Mouse (Mus musculus): Measurements from ENCODE around the gene Pax8. TPM values are rescaled to one million over a fixed set of nuclear protein-coding genes. Genes with fewer than 3 reads are reported as not detected.

The Pax8 gene
- total and polyA plus RNA-seq, 3 experiments = 0.17 to 0.60 TPM; not detected in 1

GRCm38 (mm10) chr2:24378747-24379450 is 96.5 kb downstream of the Pax8 start:
- no peak for DNase-seq (ENCODE audit: extremely low read depth)
- no peak overlapping the region for H3K27ac ChIP-seq (ENCODE audit: insufficient read depth, low read depth)
- in situ Hi-C loops (cut with MboI; ENCODE audit: low pct_ligation_motif_present, low pct_unique_long_range_greater_than_20kb, low sequenced_read_pairs) (no loop called here), dilution Hi-C loops (cut with MboI; ENCODE audit: extremely low pct_ligation_motif_present, extremely low pct_unique_long_range_greater_than_20kb, low sequenced_read_pairs) (no loop called here)
- peaks cover 0 to 6% of the 10 kb centered on the region in 2 experiments for H3K36me3 ChIP-seq (replicated peaks in 1 of 2; ENCODE audit: control insufficient read depth in 1 of 2, insufficient read depth in 1 of 2, low read length in 1 of 2)
- H3K9ac ChIP-seq (ENCODE audit: insufficient read depth, low read depth) = no peak overlapping the region
- peaks cover 11 to 19% of the 10 kb centered on the region in 2 experiments for H3K4me1 ChIP-seq (ENCODE audit: control insufficient read depth in 1 of 2, insufficient read depth in 2 of 2)
- no peak overlapping the region for H3K4me3 ChIP-seq (replicated peaks in 1 of 3; ENCODE audit: low read depth in 2 of 3, low read length in 2 of 3, poor library complexity in 1 of 3)
- no peaks in the 10 kb centered on the region for H3K9me3 ChIP-seq (replicated peaks; ENCODE audit: low read length)
- no peaks in the 10 kb centered on the region for H3K27me3 ChIP-seq (replicated peaks)
- H3K4me2 ChIP-seq (ENCODE audit: insufficient read depth, low read depth, poor library complexity, severe bottlenecking) = no peak overlapping the region
- TF ChIP-seq EP300 (IDR thresholded peaks at IDR 0.05; ENCODE audit: low read length) (no peak), ETS1 (conservative IDR thresholded peaks at IDR 0.05; ENCODE audit: low read depth, low read length) (no peak), MAZ (IDR thresholded peaks at IDR 0.05; ENCODE audit: low read depth, low read length) (no peak), IRF4 (IDR thresholded peaks at IDR 0.05; ENCODE audit: low read depth, low read length) (no peak), SMC3 (IDR thresholded peaks at IDR 0.05; ENCODE audit: low read depth, low read length) (no peak), USF1 (IDR thresholded peaks at IDR 0.05; ENCODE audit: low read depth, low read length) (no peak), KAT2A (IDR thresholded peaks at IDR 0.05; ENCODE audit: insufficient replicate concordance, low read length) (no peak), POLR2A (IDR thresholded peaks at IDR 0.05; ENCODE audit: low read depth, low read length) (no peak)
- H3K79me2 ChIP-seq (replicated peaks; ENCODE audit: control insufficient read depth, extremely low read depth, insufficient read depth, poor library complexity, severe bottlenecking) = no peaks in the 10 kb centered on the region

Other genes starting within 250 kb of the Pax8 start
- not detected in 2 replicates for gene Il1f5, start 198.6 kb downstream of the Pax8 start, total RNA-seq (2012; rRNA removed)
- not detected in 2 replicates for gene Il1f5, start 198.6 kb downstream of the Pax8 start, total RNA-seq (2014; rRNA removed)
- gene Il1f5, start 198.6 kb downstream of the Pax8 start, polyA plus RNA-seq (2012; ENCODE audit: insufficient read length, low read depth) = not detected in 2 replicates
- not detected in 2 replicates for gene Il1f10, start 184.4 kb downstream of the Pax8 start, total RNA-seq (2012; rRNA removed)
- not detected in 2 replicates for gene Il1f10, start 184.4 kb downstream of the Pax8 start, total RNA-seq (2014; rRNA removed)
- gene Il1f10, start 184.4 kb downstream of the Pax8 start, polyA plus RNA-seq (2012; ENCODE audit: insufficient read length, low read depth) = not detected in 2 replicates
- gene Il1rn, start 138.7 kb downstream of the Pax8 start, total RNA-seq (2012; rRNA removed) = 0.21 and 0.98 TPM in 2 replicates
- 0.54 and 0.71 TPM in 2 replicates for gene Il1rn, start 138.7 kb downstream of the Pax8 start, total RNA-seq (2014; rRNA removed)
- gene Il1rn, start 138.7 kb downstream of the Pax8 start, polyA plus RNA-seq (2012; ENCODE audit: insufficient read length, low read depth) = 0.37 and 0.44 TPM in 2 replicates
- 55.0 and 60.4 TPM in 2 replicates for gene Psd4, start 108.0 kb downstream of the Pax8 start, total RNA-seq (2012; rRNA removed)
- gene Psd4, start 108.0 kb downstream of the Pax8 start, total RNA-seq (2014; rRNA removed) = 53.0 and 54.8 TPM in 2 replicates
- gene Psd4, start 108.0 kb downstream of the Pax8 start, polyA plus RNA-seq (2012; ENCODE audit: insufficient read length, low read depth) = 62.6 and 66.8 TPM in 2 replicates